Mouse (Mus musculus): Measurements from ENCODE around the gene Gm49661.

- TF ChIP-seq CTCF (IDR thresholded peaks at IDR 0.05; ENCODE audit: control insufficient read depth, insufficient read depth, low read length) (no peak), POLR2A (IDR thresholded peaks at IDR 0.05; ENCODE audit: borderline replicate concordance, control insufficient read depth, low read depth, low read length) (no peak)
Measured at GRCm38 (mm10) chr8:84949753-84950152, 19.5 kb downstream of the Gm49661 start.
